Mouse (Mus musculus): ENCODE data around the gene Btbd8.

The Btbd8 gene

DNA sequence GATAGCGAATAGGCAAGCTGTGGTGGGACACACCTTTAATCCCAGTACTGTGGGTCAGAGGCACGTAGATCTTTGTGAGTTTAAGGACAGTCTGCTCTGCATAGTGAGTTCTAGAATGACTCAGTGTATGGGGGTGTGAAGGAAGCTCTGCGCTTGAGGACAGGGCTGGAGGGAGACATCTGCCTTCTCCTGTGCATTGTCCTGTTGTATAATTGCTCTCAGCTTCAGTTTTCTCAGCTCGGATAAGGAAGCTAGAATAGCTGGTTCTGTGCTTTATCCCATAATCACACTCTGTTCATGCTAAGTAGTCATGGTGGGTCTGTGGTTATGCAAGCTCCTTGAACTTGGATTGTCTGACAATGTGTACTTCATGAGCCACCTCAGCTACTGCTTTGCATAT is 11.0 kb downstream of the Btbd8 start:
- intact Hi-C loops (cut with DNase I) = no loop called here

DNA sequence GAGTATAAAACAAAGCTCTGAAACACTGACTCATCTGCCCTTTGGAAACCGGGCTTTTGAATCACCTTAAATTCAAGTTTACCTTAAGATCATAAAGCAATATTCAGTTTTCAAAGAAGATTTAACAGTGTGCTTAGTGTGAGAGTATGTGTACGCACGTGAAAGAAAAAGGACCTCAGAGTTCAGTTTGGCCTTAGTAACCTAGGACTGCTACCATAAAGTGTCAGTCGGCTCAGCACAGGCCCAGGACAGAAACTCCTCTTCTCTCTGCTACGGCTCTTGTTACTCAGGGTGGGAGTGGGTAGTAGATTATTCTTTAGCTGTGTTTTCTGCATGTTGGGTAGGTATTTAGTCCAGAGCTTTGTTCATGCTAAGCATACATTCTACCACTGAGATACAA is 11.8 kb downstream of the Btbd8 start:
- intact Hi-C loops (cut with DNase I) = no loop called here

DNA sequence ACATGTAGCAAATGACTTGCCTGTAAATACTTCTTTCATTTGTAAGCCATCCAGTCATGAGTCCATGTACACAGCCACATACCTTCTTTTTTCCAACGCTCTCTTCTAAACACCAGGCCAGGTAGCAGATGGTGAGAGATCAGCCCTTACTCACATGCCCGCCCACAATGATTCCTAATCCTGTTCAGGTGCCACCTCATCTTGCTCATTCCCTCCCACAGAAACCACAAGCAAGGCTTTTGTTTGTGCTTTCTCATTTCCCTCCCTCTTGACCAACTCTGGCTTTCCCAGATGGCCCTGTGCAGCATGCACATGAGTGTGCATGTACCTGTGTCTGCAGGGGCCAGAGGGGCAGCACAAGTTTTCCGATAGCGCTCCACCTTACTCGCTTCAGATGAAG is 12.5 kb downstream of the Btbd8 start:
- intact Hi-C loops (cut with DNase I) = no loop called here

- intact Hi-C loops (cut with DNase I) = no loop called here
Measured at GRCm38 (mm10) chr5:107462147-107463076, 24.6 kb downstream of the Btbd8 start.

DNA sequence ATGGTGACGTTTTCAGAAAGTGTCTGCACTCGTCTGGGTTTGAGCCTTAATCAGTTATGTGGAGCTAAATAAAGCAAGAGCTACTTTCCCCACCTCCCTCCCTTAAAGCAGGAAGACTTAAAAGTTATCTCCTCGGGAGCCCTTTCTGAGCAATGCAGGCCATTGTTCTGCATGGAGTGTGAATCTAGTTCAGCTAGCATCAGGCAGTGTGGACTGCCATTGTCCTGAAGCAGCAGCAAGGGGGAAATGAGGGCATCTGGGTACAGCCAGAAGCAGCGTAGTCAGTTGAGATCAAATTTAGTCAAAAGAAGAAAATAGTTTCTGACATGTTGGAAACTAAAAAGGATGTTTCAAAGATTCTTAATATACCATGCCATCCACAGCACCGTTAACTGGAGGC is 28.7 kb downstream of the Btbd8 start:
- intact Hi-C loops (cut with DNase I) = no loop called here

GRCm38 (mm10) chr5:107467098-107467497 is 29.3 kb downstream of the Btbd8 start:
- intact Hi-C loops (cut with DNase I) = no loop called here

- intact Hi-C loops (cut with DNase I) = no loop called here
Measured at GRCm38 (mm10) chr5:107470600-107471329, 33.0 kb downstream of the Btbd8 start.

DNA sequence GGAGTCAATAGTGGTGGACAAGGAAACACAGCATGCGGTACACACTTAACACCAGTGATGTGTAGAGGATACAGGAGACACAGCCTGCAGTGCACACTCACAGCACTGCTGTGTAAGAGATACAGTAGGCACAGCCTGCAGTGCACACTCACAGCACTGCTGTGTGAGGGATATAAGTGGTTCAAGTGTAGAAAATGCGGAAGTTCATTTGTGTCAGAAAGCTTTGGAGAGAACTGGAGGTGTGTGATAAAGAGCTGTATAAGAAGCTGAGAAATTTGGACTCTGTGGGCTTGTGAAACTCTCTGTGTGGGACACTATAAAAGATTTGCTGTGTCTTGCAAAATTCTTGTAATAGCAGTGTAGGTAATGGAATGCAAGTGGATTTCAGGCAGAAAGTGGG is 42.4 kb downstream of the Btbd8 start:
- intact Hi-C loops (cut with DNase I) = no loop called here

GRCm38 (mm10) chr5:107488996-107489395 is 51.2 kb downstream of the Btbd8 start:
- intact Hi-C loops (cut with DNase I) = no loop called here

DNA sequence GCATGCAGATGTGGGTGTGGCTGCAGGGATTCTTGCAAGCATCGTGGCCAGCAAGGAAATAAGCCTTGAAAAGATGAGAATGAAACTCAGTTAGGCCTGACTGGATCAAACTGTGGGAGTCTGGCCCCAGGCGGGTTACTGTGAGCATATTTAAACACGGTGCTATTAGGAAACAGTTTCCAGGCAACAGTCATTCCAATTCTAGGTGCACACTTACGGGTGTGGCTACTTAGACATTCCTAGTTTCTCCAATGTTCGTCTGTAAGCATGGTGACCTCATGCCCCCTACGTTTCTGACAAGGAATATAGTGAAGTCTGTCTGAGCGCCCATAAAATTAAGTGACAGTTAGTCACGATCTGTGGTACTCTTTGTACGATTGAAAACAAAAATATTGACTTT is 53.2 kb downstream of the Btbd8 start:
- intact Hi-C loops (cut with DNase I) = no loop called here

- intact Hi-C loops (cut with DNase I) = no loop called here
Measured at GRCm38 (mm10) chr5:107492471-107492870, 54.7 kb downstream of the Btbd8 start.

DNA sequence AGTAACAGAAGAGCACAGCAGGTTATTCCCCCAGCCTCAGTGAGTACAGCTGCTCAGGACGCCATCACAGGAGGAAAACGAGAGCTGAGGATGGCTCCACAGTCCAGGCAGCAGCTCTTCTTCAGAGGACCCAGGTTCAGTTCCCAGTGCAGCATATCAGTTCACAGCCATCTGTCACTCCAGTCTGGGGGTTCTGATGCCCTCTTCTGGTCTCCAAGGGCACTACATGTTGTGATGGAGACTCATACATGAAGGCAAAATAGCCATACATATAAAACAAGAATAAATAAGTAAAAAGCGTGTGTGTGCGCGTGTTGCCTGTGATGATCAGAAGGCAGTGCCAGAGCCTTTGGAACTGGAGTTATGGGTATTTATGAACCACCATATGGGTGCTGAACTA is 57.0 kb downstream of the Btbd8 start:
- intact Hi-C loops (cut with DNase I) = no loop called here

GRCm38 (mm10) chr5:107496047-107496446 is 58.2 kb downstream of the Btbd8 start:
- intact Hi-C loops (cut with DNase I) = no loop called here

GRCm38 (mm10) chr5:107497519-107498501 is 60.0 kb downstream of the Btbd8 start:
- intact Hi-C loops (cut with DNase I) = no loop called here

- intact Hi-C loops (cut with DNase I) = no loop called here
Measured at GRCm38 (mm10) chr5:107498806-107499310, 61.1 kb downstream of the Btbd8 start.

GRCm38 (mm10) chr5:107499891-107500535 is 62.2 kb downstream of the Btbd8 start:
- intact Hi-C loops (cut with DNase I) = no loop called here

DNA sequence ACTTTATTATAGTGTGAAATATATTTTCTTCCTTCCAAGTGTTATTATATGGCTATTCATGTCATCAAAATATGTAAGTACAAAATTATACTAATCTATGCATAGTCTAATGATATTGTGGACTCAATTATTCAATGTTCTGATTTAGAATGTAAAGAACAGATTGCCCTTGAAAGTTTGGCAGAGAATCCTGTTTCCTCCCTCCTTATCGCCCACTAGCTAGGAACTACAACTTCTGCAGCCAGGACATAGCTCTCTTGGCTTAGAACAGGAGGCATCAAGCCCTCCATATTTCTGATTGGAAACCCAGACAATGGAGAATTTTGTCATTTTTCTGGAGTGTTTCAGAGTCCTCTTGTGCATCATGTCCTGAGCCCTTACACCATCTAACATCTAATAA is 62.9 kb downstream of the Btbd8 start:
- intact Hi-C loops (cut with DNase I) = no loop called here

DNA sequence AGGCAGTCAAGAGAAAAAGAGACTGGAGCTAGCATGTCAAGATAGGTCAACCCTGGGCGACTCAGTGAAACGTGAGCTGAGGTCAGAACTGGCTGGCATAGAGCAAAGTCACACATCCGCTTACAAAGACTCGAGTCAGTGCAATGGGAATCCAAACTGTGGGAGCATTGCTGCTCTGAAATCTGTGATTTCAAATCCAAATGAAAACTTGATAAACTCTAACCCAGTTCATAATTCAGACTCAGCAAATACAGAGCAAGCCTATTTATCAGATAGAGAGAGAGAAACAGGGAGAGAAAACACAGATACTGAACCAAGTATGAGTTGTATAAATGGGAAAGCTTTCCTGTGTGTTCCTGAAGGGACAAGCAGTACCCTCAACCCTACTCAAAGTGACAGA is 69.5 kb downstream of the Btbd8 start, which contains the start of gene Gm42669:
Gene Gm42669 (plus strand): TSS at position 301 of the 400 bp plus-strand sequence.
- intact Hi-C loops (cut with DNase I) = no loop called here

- intact Hi-C loops (cut with DNase I) = loop anchor here (5.0 kb wide), 1 partner anchor 163 kb away; no protein-coding TSS in a partner anchor
Measured at GRCm38 (mm10) chr5:107510503-107510902, 72.7 kb downstream of the Btbd8 start.

- intact Hi-C loops (cut with DNase I) = loop anchor here (5.0 kb wide), 1 partner anchor 164 kb away; no protein-coding TSS in a partner anchor
Measured at GRCm38 (mm10) chr5:107511326-107511725, 73.5 kb downstream of the Btbd8 start.
